Mouse (Mus musculus): ENCODE measurements around the gene Slc4a1. TPM values are rescaled to one million over a fixed set of nuclear protein-coding genes. Genes with fewer than 3 reads are reported as not detected.

Gene Slc4a1
- polyA plus RNA-seq, 1 experiment from 2014 or later: 5.6 TPM

- H3K27ac ChIP-seq (replicated peaks in 1 of 2; ENCODE audit: control insufficient read depth in 1 of 2, insufficient read depth in 1 of 2, low read depth in 2 of 2, low read length in 2 of 2): no peak overlapping the region
- H3K9me3 ChIP-seq (ENCODE audit: control insufficient read depth, low read length): no peaks in the 10 kb centered on the region
- H3K27me3 ChIP-seq (ENCODE audit: control insufficient read depth, insufficient read depth, low read length): peaks cover 6% of the 10 kb centered on the region; the same call in 1 of the 2 replicates
- 68% methylated on average over 5 of the region's 5 CpGs for WGBS
- no peaks in the 10 kb centered on the region for H3K36me3 ChIP-seq (ENCODE audit: control insufficient read depth, insufficient read depth, low read length)
- H3K9ac ChIP-seq (ENCODE audit: low read length): no peak overlapping the region
- no peak overlapping the region for H3K4me2 ChIP-seq (ENCODE audit: low read length)
- H3K4me3 ChIP-seq (ENCODE audit: control insufficient read depth in 1 of 2, insufficient read depth in 1 of 2, low read depth in 1 of 2, low read length in 2 of 2): no peak overlapping the region
- H3K4me1 ChIP-seq (ENCODE audit: control insufficient read depth in 2 of 2, insufficient read depth in 2 of 2, low read length in 2 of 2): no peaks in the 10 kb centered on the region
- no peak for ATAC-seq (ENCODE audit: insufficient number of reproducible peaks, insufficient read depth, low FRiP score, low read depth)
Observed at GRCm38 (mm10) chr11:102346926-102347325, 19.1 kb downstream of the Slc4a1 start.

DNA sequence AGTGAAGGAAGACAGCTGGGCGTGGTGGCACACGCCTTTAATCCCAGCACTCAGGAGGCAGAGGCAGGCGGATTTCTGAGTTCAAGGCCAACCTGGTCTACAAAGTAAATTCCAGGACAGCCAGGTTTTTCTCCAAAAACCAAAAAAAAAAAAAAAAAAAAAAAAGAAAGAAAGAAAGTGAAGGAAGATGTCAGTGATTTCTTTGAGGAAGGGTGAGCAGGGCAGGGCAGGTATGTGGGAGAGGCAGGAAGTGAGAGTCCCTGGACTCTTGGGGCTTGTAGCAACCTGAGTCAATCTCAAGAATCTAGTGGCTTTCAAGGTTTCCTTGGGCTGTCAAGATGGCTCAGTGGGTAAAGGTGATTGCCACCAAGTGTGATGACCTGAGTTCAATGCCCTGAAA lies 21.5 kb downstream of the Slc4a1 start:
- H3K4me2 ChIP-seq (ENCODE audit: low read length): no peak overlapping the region
- peaks cover 0 to under 1% of the 10 kb centered on the region in 2 experiments; a peak in 1 of 4 replicates for H3K4me1 ChIP-seq (ENCODE audit: control insufficient read depth in 2 of 2, insufficient read depth in 2 of 2, low read length in 2 of 2)
- H3K36me3 ChIP-seq (ENCODE audit: control insufficient read depth, insufficient read depth, low read length): no peaks in the 10 kb centered on the region
- no peak overlapping the region for H3K27ac ChIP-seq (replicated peaks in 1 of 2; ENCODE audit: control insufficient read depth in 1 of 2, insufficient read depth in 1 of 2, low read depth in 2 of 2, low read length in 2 of 2)
- H3K27me3 ChIP-seq (ENCODE audit: control insufficient read depth, insufficient read depth, low read length): no peaks in the 10 kb centered on the region
- WGBS: 83% methylated on average over 3 of the region's 3 CpGs
- no peak for ATAC-seq (ENCODE audit: insufficient number of reproducible peaks, insufficient read depth, low FRiP score, low read depth)
- no peak overlapping the region for H3K4me3 ChIP-seq (ENCODE audit: control insufficient read depth in 1 of 2, insufficient read depth in 1 of 2, low read depth in 1 of 2, low read length in 2 of 2)
- H3K9ac ChIP-seq (ENCODE audit: low read length): no peak overlapping the region
- H3K9me3 ChIP-seq (ENCODE audit: control insufficient read depth, low read length): no peaks in the 10 kb centered on the region

- WGBS: 69% methylated on average over 12 of the region's 12 CpGs
- Histone ChIP-seq H3K36me3 (ENCODE audit: control insufficient read depth, insufficient read depth, low read length) (no peaks in the 10 kb centered on the region), H3K9ac (ENCODE audit: low read length) (no peak overlapping the region), H3K9me3 (ENCODE audit: control insufficient read depth, low read length) (no peaks in the 10 kb centered on the region), H3K4me3 (ENCODE audit: control insufficient read depth in 1 of 2, insufficient read depth in 1 of 2, low read depth in 1 of 2, low read length in 2 of 2) (no peak overlapping the region), H3K27ac (replicated peaks in 1 of 2; ENCODE audit: control insufficient read depth in 1 of 2, insufficient read depth in 1 of 2, low read depth in 2 of 2, low read length in 2 of 2) (no peak overlapping the region), H3K4me2 (ENCODE audit: low read length) (no peak overlapping the region), H3K27me3 (ENCODE audit: control insufficient read depth, insufficient read depth, low read length) (no peaks in the 10 kb centered on the region), H3K4me1 (ENCODE audit: control insufficient read depth in 2 of 2, insufficient read depth in 2 of 2, low read length in 2 of 2) (peaks cover 2 to 10% of the 10 kb centered on the region in 2 experiments; a peak in 3 of 4 replicates)
- ATAC-seq (ENCODE audit: insufficient number of reproducible peaks, insufficient read depth, low FRiP score, low read depth): no peak
Observed at GRCm38 (mm10) chr11:102342742-102343141, 23.3 kb downstream of the Slc4a1 start.

DNA sequence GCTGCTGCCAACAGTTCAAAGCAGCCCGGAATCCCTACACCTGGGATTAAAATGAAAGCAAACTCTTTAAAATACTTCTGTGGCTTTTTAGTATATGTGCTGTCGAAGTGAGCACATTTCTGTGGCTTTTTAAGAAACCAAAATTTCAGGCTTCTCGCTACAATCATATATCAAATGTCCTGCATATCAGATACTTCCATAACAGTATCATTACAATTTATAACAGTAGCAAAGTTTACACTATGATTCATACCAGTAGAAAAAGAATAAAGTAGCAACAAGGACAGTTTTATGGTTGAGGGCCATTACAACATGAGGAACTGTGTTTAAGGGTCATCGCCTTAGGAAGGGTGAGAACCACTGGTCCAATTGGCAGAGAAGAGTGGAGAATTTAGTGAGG lies 24.9 kb downstream of the Slc4a1 start:
- peaks cover 2 to 10% of the 10 kb centered on the region in 2 experiments; a peak in 3 of 4 replicates for H3K4me1 ChIP-seq (ENCODE audit: control insufficient read depth in 2 of 2, insufficient read depth in 2 of 2, low read length in 2 of 2)
- no peak overlapping the region for H3K9ac ChIP-seq (ENCODE audit: low read length)
- H3K27me3 ChIP-seq (ENCODE audit: control insufficient read depth, insufficient read depth, low read length): no peaks in the 10 kb centered on the region
- H3K36me3 ChIP-seq (ENCODE audit: control insufficient read depth, insufficient read depth, low read length): no peaks in the 10 kb centered on the region
- H3K27ac ChIP-seq (replicated peaks in 1 of 2; ENCODE audit: control insufficient read depth in 1 of 2, insufficient read depth in 1 of 2, low read depth in 2 of 2, low read length in 2 of 2): no peak overlapping the region
- H3K9me3 ChIP-seq (ENCODE audit: control insufficient read depth, low read length): no peaks in the 10 kb centered on the region
- H3K4me2 ChIP-seq (ENCODE audit: low read length): no peak overlapping the region
- H3K4me3 ChIP-seq (ENCODE audit: control insufficient read depth in 1 of 2, insufficient read depth in 1 of 2, low read depth in 1 of 2, low read length in 2 of 2): no peak overlapping the region
- 84% methylated on average over 4 of the region's 4 CpGs for WGBS
- ATAC-seq (ENCODE audit: insufficient number of reproducible peaks, insufficient read depth, low FRiP score, low read depth): no peak

DNA sequence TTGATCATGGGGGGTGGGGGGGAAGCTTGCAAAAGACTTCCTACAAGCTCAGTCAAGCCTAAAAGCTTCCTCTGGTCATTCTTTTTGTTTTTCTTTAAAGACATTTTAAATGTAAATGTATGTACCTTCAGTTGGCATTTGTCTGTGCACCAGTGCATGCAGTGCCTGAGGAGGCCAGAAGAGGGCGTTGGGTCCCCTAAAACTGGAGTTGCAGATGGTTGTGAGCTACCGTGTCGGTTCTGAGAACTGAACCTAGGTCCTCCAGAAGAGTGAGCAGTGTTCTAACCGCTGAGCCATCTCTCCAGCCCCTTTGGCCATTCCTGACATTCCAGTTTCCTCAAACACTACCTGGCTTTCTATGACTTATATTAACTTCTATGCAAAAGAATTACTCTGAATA lies 26.4 kb downstream of the Slc4a1 start:
- ATAC-seq (ENCODE audit: insufficient number of reproducible peaks, insufficient read depth, low FRiP score, low read depth): no peak
- no peak overlapping the region for H3K4me3 ChIP-seq (ENCODE audit: control insufficient read depth in 1 of 2, insufficient read depth in 1 of 2, low read depth in 1 of 2, low read length in 2 of 2)
- 56% methylated on average over 4 of the region's 4 CpGs for WGBS
- H3K36me3 ChIP-seq (ENCODE audit: control insufficient read depth, insufficient read depth, low read length): no peaks in the 10 kb centered on the region
- no peak overlapping the region for H3K4me2 ChIP-seq (ENCODE audit: low read length)
- no peaks in the 10 kb centered on the region for H3K27me3 ChIP-seq (ENCODE audit: control insufficient read depth, insufficient read depth, low read length)
- no peak overlapping the region for H3K27ac ChIP-seq (replicated peaks in 1 of 2; ENCODE audit: control insufficient read depth in 1 of 2, insufficient read depth in 1 of 2, low read depth in 2 of 2, low read length in 2 of 2)
- no peaks in the 10 kb centered on the region for H3K9me3 ChIP-seq (ENCODE audit: control insufficient read depth, low read length)
- H3K4me1 ChIP-seq (ENCODE audit: control insufficient read depth in 2 of 2, insufficient read depth in 2 of 2, low read length in 2 of 2): peaks cover 4 to 16% of the 10 kb centered on the region in 2 experiments
- H3K9ac ChIP-seq (ENCODE audit: low read length): no peak overlapping the region

DNA sequence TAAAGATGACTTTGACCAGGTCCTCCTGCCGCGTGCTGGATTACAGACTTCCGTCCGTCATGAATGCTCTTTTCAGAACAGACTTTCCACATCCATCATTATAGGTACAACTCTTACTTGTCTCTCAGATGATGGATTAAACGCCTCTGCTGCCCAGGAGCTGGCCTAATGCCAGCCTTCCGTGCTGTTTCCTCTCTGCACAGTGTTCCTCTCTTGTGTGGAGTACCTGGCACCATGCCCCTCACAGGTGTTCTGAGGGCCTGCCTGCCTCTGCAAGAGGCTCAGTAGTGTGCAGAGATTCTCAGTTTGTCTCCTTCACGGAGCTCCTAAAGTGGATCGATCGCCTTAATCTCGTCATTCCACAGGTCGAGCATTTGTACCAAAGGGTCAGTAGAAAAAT lies 26.8 kb downstream of the Slc4a1 start:
- 65% methylated on average over 11 of the region's 11 CpGs for WGBS
- no peaks in the 10 kb centered on the region for H3K9me3 ChIP-seq (ENCODE audit: control insufficient read depth, low read length)
- no peak overlapping the region for H3K9ac ChIP-seq (ENCODE audit: low read length)
- peaks cover 4 to 16% of the 10 kb centered on the region in 2 experiments for H3K4me1 ChIP-seq (ENCODE audit: control insufficient read depth in 2 of 2, insufficient read depth in 2 of 2, low read length in 2 of 2)
- H3K27ac ChIP-seq (replicated peaks in 1 of 2; ENCODE audit: control insufficient read depth in 1 of 2, insufficient read depth in 1 of 2, low read depth in 2 of 2, low read length in 2 of 2): peak overlapping the region in 1 of 2 experiments; percentile 69; a peak in 2 of 4 replicates
- H3K4me3 ChIP-seq (ENCODE audit: control insufficient read depth in 1 of 2, insufficient read depth in 1 of 2, low read depth in 1 of 2, low read length in 2 of 2): no peak overlapping the region
- ATAC-seq (ENCODE audit: insufficient number of reproducible peaks, insufficient read depth, low FRiP score, low read depth): no peak
- no peaks in the 10 kb centered on the region for H3K27me3 ChIP-seq (ENCODE audit: control insufficient read depth, insufficient read depth, low read length)
- no peak overlapping the region for H3K4me2 ChIP-seq (ENCODE audit: low read length)
- no peaks in the 10 kb centered on the region for H3K36me3 ChIP-seq (ENCODE audit: control insufficient read depth, insufficient read depth, low read length)

GRCm38 (mm10) chr11:102338561-102338960 lies 27.4 kb downstream of the Slc4a1 start:
- no peaks in the 10 kb centered on the region for H3K9me3 ChIP-seq (ENCODE audit: control insufficient read depth, low read length)
- peaks cover 4 to 16% of the 10 kb centered on the region in 2 experiments for H3K4me1 ChIP-seq (ENCODE audit: control insufficient read depth in 2 of 2, insufficient read depth in 2 of 2, low read length in 2 of 2)
- no peak overlapping the region for H3K4me2 ChIP-seq (ENCODE audit: low read length)
- WGBS: 6% methylated on average over 3 of the region's 3 CpGs
- no peak overlapping the region for H3K9ac ChIP-seq (ENCODE audit: low read length)
- peak overlapping the region in 1 of 2 experiments; percentile 69; a peak in 2 of 4 replicates for H3K27ac ChIP-seq (replicated peaks in 1 of 2; ENCODE audit: control insufficient read depth in 1 of 2, insufficient read depth in 1 of 2, low read depth in 2 of 2, low read length in 2 of 2)
- peak; percentile 85 for ATAC-seq (ENCODE audit: insufficient number of reproducible peaks, insufficient read depth, low FRiP score, low read depth)
- no peaks in the 10 kb centered on the region for H3K27me3 ChIP-seq (ENCODE audit: control insufficient read depth, insufficient read depth, low read length)
- H3K36me3 ChIP-seq (ENCODE audit: control insufficient read depth, insufficient read depth, low read length): no peaks in the 10 kb centered on the region
- no peak overlapping the region for H3K4me3 ChIP-seq (ENCODE audit: control insufficient read depth in 1 of 2, insufficient read depth in 1 of 2, low read depth in 1 of 2, low read length in 2 of 2)

DNA sequence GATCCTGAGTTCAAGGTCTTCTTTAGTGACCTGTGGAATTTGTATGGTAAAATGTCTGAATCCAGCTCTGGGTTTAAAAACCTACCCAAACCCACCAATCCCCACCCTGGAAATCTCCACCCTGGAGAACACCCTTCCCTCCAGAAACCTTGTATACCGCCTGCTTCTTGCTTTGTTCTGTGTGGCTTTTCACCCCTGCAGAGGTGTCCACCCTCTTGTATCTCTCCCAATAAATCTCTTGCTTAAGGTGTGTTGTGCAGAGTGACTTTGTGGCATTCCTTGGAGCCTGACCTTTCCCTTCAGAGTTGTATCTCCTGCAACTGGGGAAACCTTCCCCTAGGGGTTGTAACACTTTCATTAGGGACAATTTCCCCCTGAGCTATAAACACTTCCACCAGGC lies 28.1 kb downstream of the Slc4a1 start:
- H3K9me3 ChIP-seq (ENCODE audit: control insufficient read depth, low read length): no peaks in the 10 kb centered on the region
- H3K4me3 ChIP-seq (ENCODE audit: control insufficient read depth in 1 of 2, insufficient read depth in 1 of 2, low read depth in 1 of 2, low read length in 2 of 2): no peak overlapping the region
- no peak overlapping the region for H3K27ac ChIP-seq (replicated peaks in 1 of 2; ENCODE audit: control insufficient read depth in 1 of 2, insufficient read depth in 1 of 2, low read depth in 2 of 2, low read length in 2 of 2)
- H3K36me3 ChIP-seq (ENCODE audit: control insufficient read depth, insufficient read depth, low read length): no peaks in the 10 kb centered on the region
- no peak overlapping the region for H3K4me2 ChIP-seq (ENCODE audit: low read length)
- peaks cover 4 to 16% of the 10 kb centered on the region in 2 experiments for H3K4me1 ChIP-seq (ENCODE audit: control insufficient read depth in 2 of 2, insufficient read depth in 2 of 2, low read length in 2 of 2)
- ATAC-seq (ENCODE audit: insufficient number of reproducible peaks, insufficient read depth, low FRiP score, low read depth): no peak
- no peaks in the 10 kb centered on the region for H3K27me3 ChIP-seq (ENCODE audit: control insufficient read depth, insufficient read depth, low read length)
- 70% methylated on average over 1 of the region's 1 CpGs for WGBS
- no peak overlapping the region for H3K9ac ChIP-seq (ENCODE audit: low read length)

Data from heart, embryonic 14.5 days (tissue).